Mouse (Mus musculus): Measurements from ENCODE around the gene Gm853. TPM values are rescaled to one million over a fixed set of nuclear protein-coding genes. Genes with fewer than 3 reads are reported as not detected.

Gm853 gene
- polyA plus RNA-seq, 1 experiment from 2014 or later, result 0.24 TPM

DNA sequence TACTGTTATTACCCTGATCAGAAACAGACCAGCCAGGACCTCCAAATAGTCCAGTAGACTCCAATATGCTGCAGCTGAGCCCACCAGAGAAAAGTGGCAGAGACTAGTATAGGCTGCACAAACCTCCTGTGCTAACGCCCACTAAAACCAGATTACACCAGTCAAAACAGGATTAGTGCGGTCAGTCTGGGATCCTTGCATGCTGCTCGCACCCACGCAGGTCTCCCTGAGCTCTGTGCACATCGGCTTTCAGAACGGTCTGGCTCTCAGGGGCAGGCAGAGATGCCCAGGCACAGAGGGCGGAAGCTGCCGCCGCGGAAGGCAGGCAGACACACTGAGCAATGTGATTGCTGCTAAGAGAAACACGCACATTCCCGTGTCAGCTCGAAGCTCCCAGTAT, 39.2 kb downstream of the Gm853 start:
- no peak overlapping the region for H3K9ac ChIP-seq (replicated peaks)
- H3K36me3 ChIP-seq, result no peaks in the 10 kb centered on the region
- H3K4me3 ChIP-seq (replicated peaks), result no peak overlapping the region
- no peak for ATAC-seq
- H3K4me1 ChIP-seq (replicated peaks), result no peaks in the 10 kb centered on the region
- H3K27ac ChIP-seq, result no peak overlapping the region
- H3K9me3 ChIP-seq, result no peaks in the 10 kb centered on the region
- 73% methylated on average over 13 of the region's 13 CpGs for WGBS
- no peaks in the 10 kb centered on the region; the same call in 1 of the 2 replicates for H3K27me3 ChIP-seq
- no peak overlapping the region for H3K4me2 ChIP-seq (replicated peaks)

DNA sequence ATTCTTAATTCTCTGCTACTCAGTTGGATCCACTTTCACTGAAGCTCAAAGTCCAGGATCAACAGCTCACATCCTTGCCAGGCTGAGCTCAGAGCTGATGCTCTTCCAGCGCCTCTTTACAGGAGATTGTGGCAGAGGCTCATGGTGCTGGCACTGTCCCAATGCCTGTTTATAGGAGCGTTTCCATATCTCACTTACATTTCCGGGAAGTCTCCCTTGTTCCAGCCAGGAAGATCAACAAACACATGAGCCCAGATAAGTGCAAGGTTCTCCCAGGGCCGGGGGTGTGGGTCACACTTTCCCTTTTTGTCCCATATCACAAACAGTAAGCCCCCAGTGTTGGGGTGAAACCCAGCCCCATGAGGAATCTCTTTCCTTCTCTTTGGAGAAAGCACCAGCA, 40.3 kb downstream of the Gm853 start:
- H3K4me2 ChIP-seq (replicated peaks), result no peak overlapping the region
- no peak for ATAC-seq

DNA sequence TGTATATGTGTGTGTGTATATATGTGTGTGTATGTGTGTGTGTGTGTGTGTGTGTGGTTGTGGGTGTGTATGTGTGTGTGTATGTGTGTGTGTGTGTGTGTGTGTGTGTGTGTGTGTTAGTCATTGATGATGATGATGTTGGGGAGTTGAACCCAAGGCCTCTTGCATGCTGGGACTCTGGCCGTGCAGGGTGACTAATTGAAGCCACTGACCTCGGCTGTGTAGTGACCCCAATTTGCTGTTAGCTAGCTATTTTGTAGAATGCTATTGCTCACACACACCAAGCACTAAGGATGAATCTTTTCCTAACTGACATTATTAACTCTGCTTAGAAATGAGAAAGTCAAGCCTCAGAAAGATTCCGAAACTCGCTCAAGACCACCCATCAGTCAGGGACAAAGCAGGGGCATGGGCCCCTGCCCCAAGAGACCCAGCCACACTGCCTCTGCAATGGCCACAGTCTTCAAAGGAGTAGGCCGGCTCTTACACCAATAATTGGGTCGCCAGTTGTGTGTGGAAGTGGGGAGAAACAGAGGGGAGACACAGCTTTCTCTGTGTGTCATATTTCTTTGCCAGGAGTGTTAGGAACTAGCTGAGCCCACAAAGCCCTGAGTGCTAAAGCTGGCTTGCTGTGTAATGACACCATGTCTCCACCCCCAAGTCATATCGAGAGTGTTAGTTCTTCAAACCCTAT, 41.1 kb downstream of the Gm853 start:
- H3K9ac ChIP-seq (replicated peaks), result no peak overlapping the region
- H3K9me3 ChIP-seq, result no peaks in the 10 kb centered on the region
- no peak overlapping the region for H3K27ac ChIP-seq
- H3K4me2 ChIP-seq (replicated peaks), result no peak overlapping the region
- H3K36me3 ChIP-seq, result no peaks in the 10 kb centered on the region
- ATAC-seq, result no peak
- no peaks in the 10 kb centered on the region for H3K4me1 ChIP-seq (replicated peaks)
- peaks cover 6% of the 10 kb centered on the region for H3K27me3 ChIP-seq
- no peak overlapping the region for H3K4me3 ChIP-seq (replicated peaks)
- 73% methylated on average over 7 of the region's 7 CpGs for WGBS

More for the DNA sequence above, 40.3 kb downstream of the Gm853 start:
- H3K4me3 ChIP-seq (replicated peaks), result no peak overlapping the region
- H3K27ac ChIP-seq, result no peak overlapping the region
- peaks cover 3% of the 10 kb centered on the region; the same call in 1 of the 2 replicates for H3K27me3 ChIP-seq
- no peak overlapping the region for H3K9ac ChIP-seq (replicated peaks)
- no peaks in the 10 kb centered on the region for H3K4me1 ChIP-seq (replicated peaks)
- no peaks in the 10 kb centered on the region for H3K9me3 ChIP-seq
- no peaks in the 10 kb centered on the region for H3K36me3 ChIP-seq
- WGBS, result 82% methylated on average over 4 of the region's 4 CpGs

DNA sequence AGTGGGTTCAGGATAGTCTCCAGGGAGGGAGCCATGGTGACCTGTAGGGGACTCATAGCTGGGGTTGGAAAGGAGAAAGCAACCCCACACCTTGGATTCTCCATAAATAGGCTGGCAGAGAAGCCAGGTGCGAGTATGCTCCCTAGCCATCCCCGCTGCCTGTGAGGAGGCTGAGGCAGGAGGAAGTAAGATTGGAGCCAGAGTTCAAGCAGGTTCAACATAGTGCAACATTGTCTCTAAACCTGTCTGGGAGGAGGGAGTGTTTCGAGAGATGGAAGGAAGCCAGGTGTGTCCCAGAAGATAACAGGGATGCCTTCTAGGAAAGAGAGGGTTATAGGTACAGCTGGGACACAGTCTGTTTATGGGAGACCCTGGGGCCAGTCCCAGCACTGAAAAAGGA, 42.3 kb downstream of the Gm853 start:
- WGBS, result 88% methylated on average over 3 of the region's 3 CpGs

DNA sequence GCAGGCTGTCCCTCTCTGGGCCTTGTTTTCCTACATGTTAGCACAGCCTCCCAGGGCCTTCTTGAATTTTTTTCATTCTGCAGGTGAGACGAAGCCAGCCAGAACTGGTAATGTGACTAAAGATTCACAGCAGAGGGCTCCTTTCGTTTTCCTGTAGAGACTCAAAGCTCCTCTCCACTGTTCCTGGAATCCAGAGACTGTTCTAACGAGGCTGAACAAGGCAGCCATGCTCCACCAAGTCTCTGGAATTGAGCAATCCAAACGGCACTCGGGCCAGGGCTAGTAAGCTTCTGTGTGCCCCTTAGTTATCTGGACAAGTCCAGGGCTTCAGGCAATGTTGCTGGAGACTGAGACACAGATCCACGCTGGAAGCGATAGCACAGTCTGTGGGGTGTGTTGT, 44.7 kb downstream of the Gm853 start:
- no peak for ATAC-seq
- WGBS, result 64% methylated on average over 7 of the region's 7 CpGs

More for the DNA sequence above, 42.3 kb downstream of the Gm853 start:
- Histone ChIP-seq H3K27ac (no peak overlapping the region), H3K4me3 (replicated peaks) (no peak overlapping the region), H3K36me3 (no peaks in the 10 kb centered on the region), H3K9me3 (no peaks in the 10 kb centered on the region), H3K4me1 (replicated peaks) (peaks cover 9% of the 10 kb centered on the region), H3K9ac (replicated peaks) (no peak overlapping the region), H3K4me2 (replicated peaks) (no peak overlapping the region), H3K27me3 (peaks cover 18% of the 10 kb centered on the region)
- no peak for ATAC-seq

DNA sequence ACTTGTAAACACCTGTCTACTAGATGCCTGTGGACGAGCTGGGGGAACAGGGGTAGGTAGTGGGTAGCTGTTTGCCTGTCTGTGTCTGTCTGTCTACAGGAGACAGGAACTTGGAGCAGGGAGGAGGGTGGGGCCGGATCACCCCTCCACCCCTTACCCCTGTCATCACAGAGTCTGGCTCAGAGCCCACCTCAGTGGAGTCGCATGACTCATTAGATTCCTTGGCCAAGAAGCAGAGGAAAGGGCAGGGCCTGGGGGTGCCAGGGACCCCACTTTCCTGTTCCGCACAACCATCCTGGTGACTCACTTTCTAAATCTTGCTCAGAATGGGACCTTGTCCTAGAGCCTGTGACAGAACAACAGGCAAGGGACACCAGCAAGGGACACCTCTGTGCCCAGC, 45.1 kb downstream of the Gm853 start:
- Histone ChIP-seq H3K4me1 (replicated peaks) (peaks cover 19% of the 10 kb centered on the region), H3K9ac (replicated peaks) (no peak overlapping the region)
- 83% methylated on average over 4 of the region's 4 CpGs for WGBS

More for the DNA sequence above, 44.7 kb downstream of the Gm853 start:
- Histone ChIP-seq H3K9me3 (no peaks in the 10 kb centered on the region), H3K4me2 (replicated peaks) (no peak overlapping the region), H3K9ac (replicated peaks) (no peak overlapping the region), H3K4me1 (replicated peaks) (peaks cover 19% of the 10 kb centered on the region), H3K36me3 (no peaks in the 10 kb centered on the region), H3K27me3 (peaks cover 40% of the 10 kb centered on the region), H3K27ac (no peak overlapping the region), H3K4me3 (replicated peaks) (no peak overlapping the region)

DNA sequence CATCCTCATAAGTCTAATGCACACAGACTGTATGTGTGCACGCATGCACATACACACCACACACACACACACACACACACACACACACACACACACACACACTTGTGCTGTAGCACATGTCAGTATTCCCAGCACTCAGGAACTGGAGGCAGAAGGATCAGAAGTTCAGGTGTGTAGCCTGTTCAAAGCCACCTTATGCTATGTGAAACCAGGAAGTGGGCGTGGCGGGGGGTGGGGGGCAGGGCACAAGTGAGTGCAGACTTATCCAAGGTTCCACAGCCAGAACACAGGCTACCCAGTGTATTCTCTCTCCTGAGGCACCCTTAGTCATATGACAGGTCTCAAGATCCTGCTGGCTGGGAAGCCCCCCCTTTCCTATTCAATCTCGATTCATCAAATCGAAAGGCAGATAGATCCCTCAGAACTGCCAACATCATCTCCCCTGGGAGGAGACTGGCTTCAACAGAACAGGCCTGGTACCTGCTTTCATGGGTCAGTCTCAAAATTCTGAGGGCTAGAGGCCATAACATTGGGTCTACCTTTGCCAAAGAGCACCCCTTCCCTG, 46.0 kb downstream of the Gm853 start:
- peaks cover 19% of the 10 kb centered on the region for H3K4me1 ChIP-seq (replicated peaks)
- H3K9ac ChIP-seq (replicated peaks), result no peak overlapping the region
- peaks cover 40% of the 10 kb centered on the region for H3K27me3 ChIP-seq
- no peaks in the 10 kb centered on the region for H3K36me3 ChIP-seq
- H3K4me3 ChIP-seq (replicated peaks), result no peak overlapping the region
- H3K9me3 ChIP-seq, result no peaks in the 10 kb centered on the region
- WGBS, result 86% methylated on average over 5 of the region's 5 CpGs
- H3K27ac ChIP-seq, result no peak overlapping the region
- no peak for ATAC-seq
- H3K4me2 ChIP-seq (replicated peaks), result no peak overlapping the region

More for the DNA sequence above, 45.1 kb downstream of the Gm853 start:
- no peak overlapping the region for H3K27ac ChIP-seq
- H3K4me3 ChIP-seq (replicated peaks), result no peak overlapping the region
- peaks cover 40% of the 10 kb centered on the region for H3K27me3 ChIP-seq
- H3K36me3 ChIP-seq, result no peaks in the 10 kb centered on the region
- no peak for ATAC-seq
- H3K4me2 ChIP-seq (replicated peaks), result no peak overlapping the region
- no peaks in the 10 kb centered on the region for H3K9me3 ChIP-seq

DNA sequence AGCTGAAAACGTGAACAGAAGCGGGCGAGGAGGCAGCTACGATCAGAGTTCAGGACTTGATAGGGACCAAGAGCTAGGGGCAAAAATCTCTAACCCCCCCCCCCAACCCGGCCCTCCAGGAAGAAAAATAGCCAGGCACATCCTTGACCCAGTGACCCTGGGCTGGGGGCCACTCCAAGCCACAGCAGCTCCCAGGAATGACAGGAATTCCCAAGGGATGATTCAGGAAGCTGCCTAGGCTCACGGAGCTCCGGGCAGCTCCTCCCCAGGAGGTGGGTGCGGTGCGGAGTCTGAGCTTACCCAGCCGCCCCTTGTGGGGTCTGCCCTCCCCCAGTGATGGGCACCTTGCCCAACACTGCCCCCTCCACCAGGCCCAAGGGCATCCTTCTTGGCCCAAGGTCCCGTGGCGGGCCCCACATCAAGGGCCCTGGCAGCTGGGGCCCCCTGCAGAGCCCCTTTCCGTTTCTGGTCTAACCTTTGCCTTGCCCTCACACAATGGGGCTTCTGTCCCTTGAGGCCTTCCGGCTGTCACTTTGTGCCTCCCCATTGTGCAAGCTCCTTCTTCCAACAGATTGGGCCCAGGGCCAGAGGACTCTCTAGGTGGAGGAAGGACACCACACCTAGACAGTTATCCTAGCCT, 47.0 kb downstream of the Gm853 start, which contains the start of gene Tinagl1:
Gene Tinagl1, minus strand, starts transcription at position 51 of the 640 bp plus-strand sequence.
- Histone ChIP-seq H3K4me1 (replicated peaks) (peaks cover 19% of the 10 kb centered on the region), H3K9me3 (no peaks in the 10 kb centered on the region), H3K27me3 (peaks cover 40% of the 10 kb centered on the region), H3K9ac (replicated peaks) (no peak within 1 kb of the TSS), H3K4me2 (replicated peaks) (peak within 1 kb of the TSS; percentile 34; the same call in 1 of the 2 replicates), H3K4me3 (replicated peaks) (peak within 1 kb of the TSS; percentile 13; the same call in 1 of the 2 replicates), H3K36me3 (no peaks in the 10 kb centered on the region), H3K27ac (no peak within 1 kb of the TSS)
- ATAC-seq, result no peak
- WGBS, result 2% methylated on average over 14 of the region's 14 CpGs

DNA sequence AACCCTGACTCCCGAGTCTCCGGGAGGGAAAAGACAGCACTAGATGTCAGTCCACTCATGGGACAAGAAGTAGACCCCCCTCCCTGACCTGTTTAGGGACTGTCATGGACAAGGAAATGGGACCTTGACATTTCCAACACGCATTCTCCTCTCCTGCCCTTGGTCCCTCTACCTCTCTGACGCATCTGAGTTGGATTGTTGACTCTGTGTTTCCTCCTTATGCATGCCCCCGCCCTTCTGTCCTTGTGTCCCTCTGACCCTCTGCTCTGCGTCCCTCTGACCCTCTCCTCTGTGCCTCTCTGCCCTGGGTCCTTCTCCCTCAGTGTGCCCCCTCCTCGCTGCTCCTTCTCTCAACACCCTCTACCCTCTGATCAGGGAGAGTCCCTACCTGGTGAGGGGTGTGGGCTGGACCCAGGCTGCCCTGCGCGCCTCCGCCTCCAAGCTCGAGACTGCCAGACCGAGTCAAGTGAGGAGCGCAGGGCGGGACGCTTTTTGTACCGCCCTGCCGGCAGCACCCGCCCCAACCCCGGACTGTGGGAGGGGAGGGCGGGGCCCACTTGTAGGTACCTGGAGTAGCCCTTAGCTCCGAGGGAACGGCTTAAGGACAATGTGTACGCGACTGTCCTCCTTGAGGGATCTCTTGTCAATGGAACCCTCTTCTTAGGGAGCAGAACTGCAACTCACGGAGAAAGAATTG, 47.7 kb downstream of the Gm853 start:
- 4% methylated on average over 25 of the region's 25 CpGs for WGBS
- Histone ChIP-seq H3K27ac (no peak overlapping the region), H3K9ac (replicated peaks) (no peak overlapping the region), H3K4me2 (replicated peaks) (peak overlapping the region; percentile 34; the same call in 1 of the 2 replicates), H3K27me3 (peaks cover 40% of the 10 kb centered on the region), H3K9me3 (no peaks in the 10 kb centered on the region), H3K4me3 (replicated peaks) (peak overlapping the region; percentile 13; the same call in 1 of the 2 replicates), H3K4me1 (replicated peaks) (peaks cover 19% of the 10 kb centered on the region), H3K36me3 (no peaks in the 10 kb centered on the region)
- ATAC-seq, result 0 out of 2 replicates have a peak, but pooled peaks have one; percentile 27

DNA sequence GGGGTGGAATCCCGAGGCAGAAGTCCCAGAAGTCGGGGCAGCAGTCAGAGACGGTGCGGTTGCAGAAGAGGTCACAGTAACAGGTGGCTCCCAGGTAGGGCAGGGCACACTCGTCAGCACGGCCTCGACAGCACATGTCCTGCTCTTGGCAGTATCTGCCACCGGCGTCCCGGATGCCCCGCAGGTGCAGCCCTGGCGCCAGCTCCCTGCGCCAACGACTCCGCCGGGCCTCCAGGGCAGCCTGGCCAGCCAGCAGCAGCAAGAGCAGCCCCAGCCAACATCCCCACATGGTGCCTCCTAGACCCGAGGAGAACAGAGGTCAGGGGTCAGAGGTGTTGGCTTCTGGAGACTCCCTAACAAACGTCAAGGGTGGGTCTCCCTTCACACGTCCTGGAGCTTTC, 48.3 kb downstream of the Gm853 start:
- Histone ChIP-seq H3K9me3 (no peaks in the 10 kb centered on the region), H3K4me1 (replicated peaks) (peaks cover 19% of the 10 kb centered on the region), H3K27me3 (peaks cover 40% of the 10 kb centered on the region), H3K36me3 (no peaks in the 10 kb centered on the region), H3K4me3 (replicated peaks) (no peak overlapping the region), H3K9ac (replicated peaks) (no peak overlapping the region), H3K27ac (no peak overlapping the region), H3K4me2 (replicated peaks) (no peak overlapping the region)
- WGBS, result 51% methylated on average over 19 of the region's 19 CpGs
- no peak for ATAC-seq

DNA sequence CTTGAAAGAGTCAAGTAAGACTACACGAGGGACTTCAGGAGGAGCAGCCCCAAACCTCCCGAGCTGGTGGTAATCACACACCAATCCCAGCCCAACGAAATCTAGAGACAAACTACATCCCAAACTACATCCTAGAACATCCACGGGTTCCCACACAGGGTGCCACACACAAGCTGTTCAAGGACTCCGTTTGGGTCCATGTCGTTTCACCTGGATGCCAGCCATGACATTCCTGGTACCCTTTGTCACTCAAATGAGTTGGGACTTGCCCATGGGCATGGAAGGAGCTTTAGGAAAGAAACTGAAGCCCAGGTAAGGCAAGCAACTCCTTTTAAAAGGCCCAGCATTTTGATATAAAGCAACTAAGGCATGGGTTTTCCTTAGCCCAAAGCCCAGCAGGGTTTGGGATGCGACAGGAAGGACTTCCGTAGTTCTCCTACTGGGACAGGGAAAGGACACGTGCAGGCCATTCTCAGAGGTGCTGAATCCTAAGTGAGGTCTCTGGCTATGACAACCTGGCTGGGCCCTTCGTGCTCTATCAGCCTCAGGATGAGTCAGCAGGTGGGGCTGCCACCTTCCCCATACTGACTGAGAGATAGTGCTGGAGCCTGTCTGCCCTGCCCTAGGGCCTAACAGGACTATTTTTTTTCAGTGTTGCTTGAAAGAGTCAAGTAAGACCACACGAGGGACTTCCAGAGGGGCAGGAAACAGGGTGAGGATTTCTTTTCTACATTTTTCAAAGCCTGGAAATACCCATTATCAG, 49.0 kb downstream of the Gm853 start:
- Histone ChIP-seq H3K36me3 (no peaks in the 10 kb centered on the region), H3K9me3 (no peaks in the 10 kb centered on the region), H3K4me3 (replicated peaks) (no peak overlapping the region), H3K27me3 (peaks cover 40% of the 10 kb centered on the region), H3K4me2 (replicated peaks) (no peak overlapping the region), H3K4me1 (replicated peaks) (peaks cover 26% of the 10 kb centered on the region), H3K27ac (no peak overlapping the region), H3K9ac (replicated peaks) (no peak overlapping the region)
- WGBS, result 72% methylated on average over 11 of the region's 11 CpGs
- no peak for ATAC-seq

Data from midbrain, embryonic 13.5 days (tissue).